Mouse (Mus musculus): ENCODE measurements around the gene Rtf2.

Gene Rtf2

GRCm38 (mm10) chr2:172496736-172497345, 56.5 kb downstream of the Rtf2 start:
- DNase-seq: peak; percentile 33 to 49

GRCm38 (mm10) chr2:172498823-172499222, 58.5 kb downstream of the Rtf2 start:
- DNase-seq: no peak

- no peak for DNase-seq
These were observed 60.5 kb downstream of the Rtf2 start for GRCm38 (mm10) chr2:172500752-172501316.

- DNase-seq: peak; percentile 6 to 45
These were observed 61.0 kb downstream of the Rtf2 start for GRCm38 (mm10) chr2:172501341-172501740.

- no peak for DNase-seq
These were observed 61.8 kb downstream of the Rtf2 start for GRCm38 (mm10) chr2:172502168-172502567.

GRCm38 (mm10) chr2:172506121-172506520, 65.8 kb downstream of the Rtf2 start:
- peak; percentile 63 to 79 for DNase-seq

- DNase-seq: no peak
These were observed 69.8 kb downstream of the Rtf2 start for GRCm38 (mm10) chr2:172510056-172510712.

- DNase-seq: no peak
These were observed 70.5 kb downstream of the Rtf2 start for GRCm38 (mm10) chr2:172510899-172511298.

- DNase-seq: no peak
These were observed 76.1 kb downstream of the Rtf2 start for GRCm38 (mm10) chr2:172516407-172516992.

Data from kidney, postnatal 36 days (tissue).